9 mouse cellular contexts compared by ENCODE assay signal in genomic region chr9:115547625-115548325, GRCm38 (mm10).
A peak's percentile ranks its signal among the peaks of the same experiment; 100 is the strongest.
DNase-seq lines count a peak whose midpoint lies in the region; ATAC-seq and TF ChIP-seq lines count a peak whose summit lies in the region.
"Had no signal": no experiment of that assay in that cellular context is flagged by ENCODE, and none has a peak within 500 bp of the region (broad histone marks: within the 10 kb centered on the region; RNA-seq: fewer than 3 reads in every experiment).

No protein-coding gene starts in this region.

- H3K36me3 ChIP-seq in midbrain, embryonic 14.5 days (ENCODE audit: control insufficient read depth, insufficient read depth, low read length), result no peaks in the 10 kb centered on the region
- no peaks in the 10 kb centered on the region for H3K36me3 ChIP-seq in midbrain, embryonic 10.5 days
- no peaks in the 10 kb centered on the region for H3K36me3 ChIP-seq in hindbrain, embryonic 16.5 days (ENCODE audit: control insufficient read depth, insufficient read depth, low read length)

- H3K9ac ChIP-seq in midbrain, embryonic 14.5 days (replicated peaks; ENCODE audit: low read length), result no peak overlapping the region
- no peak overlapping the region for H3K9ac ChIP-seq in hindbrain, embryonic 16.5 days (ENCODE audit: low read depth, low read length)

- intact Hi-C loops in left cerebral cortex, adult 2 months (cut with DNase I), result no loop called here

- H3K4me2 ChIP-seq in midbrain, embryonic 14.5 days (ENCODE audit: low read length), result no peak overlapping the region
- no peak overlapping the region for H3K4me2 ChIP-seq in hindbrain, embryonic 16.5 days (ENCODE audit: low read length)

- WGBS in cerebellum, adult 2 months, result 60% methylated on average over 8 of the region's 8 CpGs
- WGBS in midbrain, embryonic 14.5 days, result 64% methylated on average over 8 of the region's 8 CpGs
- 80% methylated on average over 8 of the region's 8 CpGs for WGBS in midbrain, embryonic 10.5 days
- 56% methylated on average over 8 of the region's 8 CpGs for WGBS in hindbrain, embryonic 16.5 days

- no peak for ATAC-seq in midbrain, embryonic 14.5 days (ENCODE audit: low FRiP score, low TSS enrichment)
- peak; percentile 45; the same call in 1 of the 2 replicates for ATAC-seq in hindbrain, embryonic 16.5 days
- peak; percentile 50; the same call in 1 of the 2 replicates for ATAC-seq in megakaryocyte-erythroid progenitor cell, adult 5-6 weeks (replicated peaks; ENCODE audit: low FRiP score, low TSS enrichment, poor library complexity, severe bottlenecking)

- no peak for TF ChIP-seq CTCF in cerebellum, adult 2 months (IDR thresholded peaks at IDR 0.05; ENCODE audit: borderline replicate concordance, insufficient read depth, low read depth, low read length)
- TF ChIP-seq CTCF in left cerebral cortex, adult 2 months (IDR thresholded peaks at IDR 0.05), result no peak

- no peaks in the 10 kb centered on the region for H3K27me3 ChIP-seq in cerebellum, adult 2 months (ENCODE audit: control insufficient read depth, insufficient read depth, low read length)
- H3K27me3 ChIP-seq in midbrain, embryonic 14.5 days (ENCODE audit: control insufficient read depth, insufficient read depth, low read length), result no peaks in the 10 kb centered on the region
- no peaks in the 10 kb centered on the region for H3K27me3 ChIP-seq in midbrain, embryonic 10.5 days (ENCODE audit: low read depth, poor library complexity, severe bottlenecking)
- no peaks in the 10 kb centered on the region for H3K27me3 ChIP-seq in hindbrain, embryonic 16.5 days (replicated peaks; ENCODE audit: control insufficient read depth, insufficient read depth, low read length)

- DNase-seq in cerebellum, adult 2 months, result peak; percentile 8 to 17
- DNase-seq in cerebellum, adult 18-20 months, result no peak
- DNase-seq in midbrain, embryonic 14.5 days, result peak; percentile 37
- DNase-seq in midbrain, embryonic 10.5 days (ENCODE audit: low spot score), result no peak
- no peak for DNase-seq in left cerebral cortex, adult 18-20 months (ENCODE audit: low spot score in 2 of 2)
- DNase-seq in left cerebral cortex, adult 2 months (ENCODE audit: extremely low spot score in 1 of 2, low spot score in 2 of 2), result no peak

- no peaks in the 10 kb centered on the region for H3K4me1 ChIP-seq in cerebellum, adult 2 months (ENCODE audit: control insufficient read depth, insufficient read depth, low read length)
- H3K4me1 ChIP-seq in midbrain, embryonic 14.5 days (ENCODE audit: control insufficient read depth, insufficient read depth, low read length), result 0 out of 2 replicates have a peak, but pooled peaks cover 4% of the 10 kb centered on the region
- H3K4me1 ChIP-seq in midbrain, embryonic 10.5 days, result peaks cover 24% of the 10 kb centered on the region
- H3K4me1 ChIP-seq in hindbrain, embryonic 16.5 days (ENCODE audit: control insufficient read depth, insufficient read depth, low read depth, low read length), result peaks cover 4% of the 10 kb centered on the region

- H3K27ac ChIP-seq in cerebellum, adult 2 months (ENCODE audit: insufficient read depth, low read length), result no peak overlapping the region
- no peak overlapping the region for H3K27ac ChIP-seq in midbrain, embryonic 14.5 days (replicated peaks; ENCODE audit: low read depth, low read length)
- H3K27ac ChIP-seq in midbrain, embryonic 10.5 days (replicated peaks), result no peak overlapping the region
- no peak overlapping the region for H3K27ac ChIP-seq in hindbrain, embryonic 16.5 days (ENCODE audit: low read depth, low read length)
- no peak overlapping the region for H3K27ac ChIP-seq in left cerebral cortex, adult 2 months
- H3K27ac ChIP-seq: macrophage had no signal

- no peak overlapping the region for H3K4me3 ChIP-seq in cerebellum, adult 2 months (replicated peaks; ENCODE audit: insufficient read depth, low read depth, low read length)
- H3K4me3 ChIP-seq in midbrain, embryonic 14.5 days (replicated peaks; ENCODE audit: low read depth, low read length), result no peak overlapping the region
- no peak overlapping the region for H3K4me3 ChIP-seq in midbrain, embryonic 10.5 days
- no peak overlapping the region for H3K4me3 ChIP-seq in hindbrain, embryonic 16.5 days (ENCODE audit: low read length)
- no peak overlapping the region for H3K4me3 ChIP-seq in left cerebral cortex, adult 2 months

- H3K9me3 ChIP-seq in midbrain, embryonic 14.5 days (ENCODE audit: control insufficient read depth, low read length), result 0 out of 2 replicates have a peak, but pooled peaks cover 4% of the 10 kb centered on the region
- H3K9me3 ChIP-seq in midbrain, embryonic 10.5 days (replicated peaks), result no peaks in the 10 kb centered on the region
- no peaks in the 10 kb centered on the region for H3K9me3 ChIP-seq in hindbrain, embryonic 16.5 days (ENCODE audit: control insufficient read depth, low read length)

- no peak for TF ChIP-seq POLR2A in cerebellum, adult 2 months (IDR thresholded peaks at IDR 0.05; ENCODE audit: borderline replicate concordance, insufficient read depth, low read length)

Comparison
In these comparisons a context has a peak if more than half of its experiments do, and no peak if none do; other contexts are left out.
1. DNase-seq: peak in cerebellum, adult 2 months (2 of 2) and midbrain, embryonic 14.5 days (single experiment); none in cerebellum, adult 18-20 months (0 of 2), midbrain, embryonic 10.5 days (single experiment), left cerebral cortex, adult 18-20 months (0 of 2) and left cerebral cortex, adult 2 months (0 of 2).